Mouse (Mus musculus) urinary bladder, adult 2 months (tissue): ENCODE results near the gene Acaca. TPM values are rescaled to one million over a fixed set of nuclear protein-coding genes. Genes with fewer than 3 reads are reported as not detected.

Experiments used
- DNase-seq: peaks from one replicate; pipeline ENCODE4 v3.0.0; 2022; ENCODE audit warnings: low spot score
- polyA plus RNA-seq: library from polyadenylated mRNA; depleted of rRNA; stranded (reverse); fragments of >200 nt; gene quantifications from 2 replicates; pipeline ENCODE4 v1.2.3, GENCODE M21; 2012

The Acaca gene
- polyA plus RNA-seq, 1 experiment: 17.6 TPM

- no peak for DNase-seq
These were observed 114.1 kb downstream of the Acaca start for GRCm38 (mm10) chr11:84243562-84243961.

GRCm38 (mm10) chr11:84247370-84247769 is 117.9 kb downstream of the Acaca start:
- DNase-seq: no peak

GRCm38 (mm10) chr11:84251170-84251569 is 121.7 kb downstream of the Acaca start:
- no peak for DNase-seq

- no peak for DNase-seq
These were observed 123.0 kb downstream of the Acaca start for GRCm38 (mm10) chr11:84252425-84252824.

- DNase-seq: no peak
These were observed 126.4 kb downstream of the Acaca start for GRCm38 (mm10) chr11:84255879-84256278.

GRCm38 (mm10) chr11:84258053-84258710 is 128.7 kb downstream of the Acaca start:
- DNase-seq: no peak

GRCm38 (mm10) chr11:84264490-84264889 is 135.0 kb downstream of the Acaca start:
- no peak for DNase-seq

GRCm38 (mm10) chr11:84268068-84268467 is 138.6 kb downstream of the Acaca start:
- no peak for DNase-seq

- DNase-seq: no peak
These were observed 141.0 kb downstream of the Acaca start for GRCm38 (mm10) chr11:84270511-84270910.

- DNase-seq: no peak
These were observed 142.5 kb downstream of the Acaca start for GRCm38 (mm10) chr11:84271948-84272347.

GRCm38 (mm10) chr11:84272574-84272973 is 143.1 kb downstream of the Acaca start:
- no peak for DNase-seq

GRCm38 (mm10) chr11:84276979-84277378 is 147.5 kb downstream of the Acaca start:
- no peak for DNase-seq

GRCm38 (mm10) chr11:84281280-84281679 is 151.8 kb downstream of the Acaca start:
- DNase-seq: no peak

- no peak for DNase-seq
These were observed 153.7 kb downstream of the Acaca start for GRCm38 (mm10) chr11:84282944-84283703.

- DNase-seq: no peak
These were observed 161.3 kb downstream of the Acaca start for GRCm38 (mm10) chr11:84290781-84291180.

GRCm38 (mm10) chr11:84292532-84292931 is 163.1 kb downstream of the Acaca start:
- no peak for DNase-seq

- no peak for DNase-seq
These were observed 163.8 kb downstream of the Acaca start for GRCm38 (mm10) chr11:84293288-84293687.

- no peak for DNase-seq
These were observed 166.9 kb downstream of the Acaca start for GRCm38 (mm10) chr11:84296337-84296736.

GRCm38 (mm10) chr11:84305474-84305873 is 176.0 kb downstream of the Acaca start:
- DNase-seq: no peak

- DNase-seq: no peak
These were observed 176.8 kb downstream of the Acaca start for GRCm38 (mm10) chr11:84306158-84306742.

GRCm38 (mm10) chr11:84324032-84324752 is 194.7 kb downstream of the Acaca start:
- no peak for DNase-seq

GRCm38 (mm10) chr11:84327086-84327485 is 197.6 kb downstream of the Acaca start:
- no peak for DNase-seq
